Mouse (Mus musculus) heart, embryonic 11.5 days (tissue): ENCODE results near the gene 1110059E24Rik. TPM values are rescaled to one million over a fixed set of nuclear protein-coding genes. Genes with fewer than 3 reads are reported as not detected.
"Not testable (repeated sequence)": the region's sequence is repeated elsewhere in the genome, so short reads cannot be mapped to it uniquely, and the experiment has no call there.

ENCODE experiments used
- ATAC-seq: fragments of 200-750 bp; cut with Nextera tagmentation; replicated peaks from 2 replicates; pipeline ENCODE4 v1.8.0; 2017; ENCODE audit warnings: moderate library complexity; ENCODE audit not compliant: insufficient number of reproducible peaks, low FRiP score, low TSS enrichment
- H3K27ac ChIP-seq: fragments of 300-500 bp; sonication (generic); 2 replicates; pipeline ENCODE4 v1.5.1; 2014; ENCODE audit warnings: mild to moderate bottlenecking, low read depth, low read length
- H3K27me3 ChIP-seq: fragments of 300-500 bp; sonication (generic); 2 replicates; pipeline ENCODE4 v1.6.1; 2014; ENCODE audit warnings: mild to moderate bottlenecking, low read length, mixed read lengths; ENCODE audit not compliant: control insufficient read depth, insufficient read depth
- H3K36me3 ChIP-seq: fragments of 300-500 bp; sonication (generic); 2 replicates; pipeline ENCODE4 v1.6.1; 2014; ENCODE audit warnings: mild to moderate bottlenecking, low read length, moderate library complexity, mixed read lengths; ENCODE audit not compliant: control insufficient read depth, insufficient read depth
- H3K4me1 ChIP-seq: fragments of 300-500 bp; sonication (generic); 2 replicates; pipeline ENCODE4 v1.6.1; 2014; ENCODE audit warnings: low read length; ENCODE audit not compliant: control insufficient read depth, insufficient read depth
- H3K4me2 ChIP-seq: fragments of 300-500 bp; sonication (generic); 2 replicates; pipeline ENCODE4 v1.6.1; 2014; ENCODE audit warnings: mild to moderate bottlenecking, moderate library complexity
- H3K4me3 ChIP-seq: fragments of 300-500 bp; sonication (generic); 2 replicates; pipeline ENCODE4 v1.5.1; 2014; ENCODE audit warnings: low read depth, low read length
- H3K9ac ChIP-seq: fragments of 300-500 bp; sonication (generic); 2 replicates; pipeline ENCODE4 v1.6.1; 2014; ENCODE audit warnings: mild to moderate bottlenecking, low read depth, low read length, moderate library complexity
- H3K9me3 ChIP-seq: fragments of 300-500 bp; sonication (generic); replicated peaks from 2 replicates; pipeline ENCODE4 v1.6.1; 2016; ENCODE audit warnings: low read length; ENCODE audit not compliant: control insufficient read depth
- WGBS: fragments of 180-500 bp; shearing (Covaris S2); extraction: QIAGEN DNeasy Blood & Tissue Kit; methylation state at CpG from one replicate; pipeline ENCODE4 v1.1.7; 2014; ENCODE audit not compliant: insufficient replicate concordance; 5-methylcytosine and 5-hydroxymethylcytosine counted together
- polyA plus RNA-seq: library from polyadenylated mRNA; unstranded; fragments of >200 nt; fragmentation: Nextera tagmentation; extraction: Ambion mirVana; gene quantifications from 2 replicates; pipeline ENCODE4 v1.2.1, GENCODE M21; 2014

1110059E24Rik gene
- polyA plus RNA-seq, 1 experiment from 2014 or later: 46.0 TPM

- H3K4me1 ChIP-seq, ATAC-seq, H3K4me3 ChIP-seq, H3K9ac ChIP-seq, H3K4me2 ChIP-seq, H3K36me3 ChIP-seq, H3K9me3 ChIP-seq, H3K27ac ChIP-seq, H3K27me3 ChIP-seq: not testable (repeated sequence)
- 93% methylated on average over 5 of the region's 5 CpGs for WGBS
These were observed 60.6 kb downstream of the 1110059E24Rik start for GRCm38 (mm10) chr19:21592216-21592615.

- no peaks in the 10 kb centered on the region for H3K4me1 ChIP-seq
- WGBS: 91% methylated on average over 1 of the region's 1 CpGs
- H3K4me2 ChIP-seq: no peak overlapping the region
- H3K36me3 ChIP-seq: no peaks in the 10 kb centered on the region; the same call in 1 of the 2 replicates
- H3K27ac ChIP-seq: no peak overlapping the region
- no peaks in the 10 kb centered on the region for H3K27me3 ChIP-seq
- no peak for ATAC-seq
- H3K9me3 ChIP-seq: no peaks in the 10 kb centered on the region
- H3K4me3 ChIP-seq: no peak overlapping the region
- H3K9ac ChIP-seq: no peak overlapping the region
These were observed 62.9 kb downstream of the 1110059E24Rik start for GRCm38 (mm10) chr19:21589888-21590287.

- Histone ChIP-seq H3K9me3 (no peaks in the 10 kb centered on the region), H3K4me1 (no peaks in the 10 kb centered on the region), H3K36me3 (no peaks in the 10 kb centered on the region), H3K27ac (no peak overlapping the region), H3K4me3 (no peak overlapping the region), H3K4me2 (no peak overlapping the region), H3K27me3 (no peaks in the 10 kb centered on the region), H3K9ac (no peak overlapping the region)
- 75% methylated on average over 4 of the region's 4 CpGs for WGBS
- ATAC-seq: no peak
These were observed 65.2 kb downstream of the 1110059E24Rik start for GRCm38 (mm10) chr19:21587593-21587992.

- 86% methylated on average over 1 of the region's 1 CpGs for WGBS
These were observed 66.2 kb downstream of the 1110059E24Rik start for GRCm38 (mm10) chr19:21586546-21586945.

GRCm38 (mm10) chr19:21585868-21586267, 66.9 kb downstream of the 1110059E24Rik start:
- H3K27me3 ChIP-seq: no peaks in the 10 kb centered on the region
- H3K9ac ChIP-seq: no peak overlapping the region
- WGBS: 81% methylated on average over 2 of the region's 2 CpGs
- no peaks in the 10 kb centered on the region for H3K9me3 ChIP-seq
- no peaks in the 10 kb centered on the region for H3K36me3 ChIP-seq
- H3K4me3 ChIP-seq: no peak overlapping the region
- no peak overlapping the region for H3K4me2 ChIP-seq
- H3K4me1 ChIP-seq: peaks cover 5% of the 10 kb centered on the region
- no peak overlapping the region for H3K27ac ChIP-seq
- no peak for ATAC-seq

More at GRCm38 (mm10) chr19:21586546-21586945, 66.2 kb downstream of the 1110059E24Rik start:
- no peak overlapping the region for H3K4me2 ChIP-seq
- H3K36me3 ChIP-seq: no peaks in the 10 kb centered on the region
- no peak for ATAC-seq
- no peak overlapping the region for H3K9ac ChIP-seq
- H3K4me3 ChIP-seq: no peak overlapping the region
- no peaks in the 10 kb centered on the region for H3K9me3 ChIP-seq
- no peak overlapping the region for H3K27ac ChIP-seq
- no peaks in the 10 kb centered on the region for H3K4me1 ChIP-seq
- H3K27me3 ChIP-seq: no peaks in the 10 kb centered on the region

GRCm38 (mm10) chr19:21583986-21584385, 68.8 kb downstream of the 1110059E24Rik start:
- H3K36me3 ChIP-seq: no peaks in the 10 kb centered on the region
- ATAC-seq: no peak

GRCm38 (mm10) chr19:21583523-21583984, 69.2 kb downstream of the 1110059E24Rik start:
- Histone ChIP-seq H3K4me3 (no peak overlapping the region), H3K27me3 (no peaks in the 10 kb centered on the region), H3K4me2 (no peak overlapping the region), H3K27ac (no peak overlapping the region), H3K9me3 (no peaks in the 10 kb centered on the region), H3K9ac (no peak overlapping the region), H3K36me3 (no peaks in the 10 kb centered on the region), H3K4me1 (peaks cover 7% of the 10 kb centered on the region)
- 84% methylated on average over 4 of the region's 4 CpGs for WGBS
- ATAC-seq: no peak

More at GRCm38 (mm10) chr19:21583986-21584385, 68.8 kb downstream of the 1110059E24Rik start:
- Histone ChIP-seq H3K27ac (no peak overlapping the region), H3K4me1 (peaks cover 7% of the 10 kb centered on the region), H3K9ac (no peak overlapping the region), H3K9me3 (no peaks in the 10 kb centered on the region), H3K27me3 (no peaks in the 10 kb centered on the region), H3K4me2 (no peak overlapping the region), H3K4me3 (no peak overlapping the region)
- 87% methylated on average over 5 of the region's 5 CpGs for WGBS

- no peaks in the 10 kb centered on the region for H3K27me3 ChIP-seq
- no peak overlapping the region for H3K9ac ChIP-seq
- H3K36me3 ChIP-seq: no peaks in the 10 kb centered on the region
- no peak overlapping the region for H3K4me3 ChIP-seq
- H3K4me2 ChIP-seq: peak overlapping the region; percentile 34; the same call in 1 of the 2 replicates
- H3K9me3 ChIP-seq: no peaks in the 10 kb centered on the region
- ATAC-seq: no peak
- peaks cover 7% of the 10 kb centered on the region for H3K4me1 ChIP-seq
- WGBS: 37% methylated on average over 6 of the region's 6 CpGs
- no peak overlapping the region for H3K27ac ChIP-seq
These were observed 71.4 kb downstream of the 1110059E24Rik start for GRCm38 (mm10) chr19:21581404-21581803.

- Histone ChIP-seq H3K27ac (no peak overlapping the region), H3K9ac (no peak overlapping the region), H3K9me3 (no peaks in the 10 kb centered on the region), H3K36me3 (no peaks in the 10 kb centered on the region), H3K4me1 (peaks cover 7% of the 10 kb centered on the region), H3K27me3 (no peaks in the 10 kb centered on the region), H3K4me3 (no peak overlapping the region), H3K4me2 (no peak overlapping the region)
- WGBS: 85% methylated on average over 3 of the region's 3 CpGs
- ATAC-seq: no peak
These were observed 72.9 kb downstream of the 1110059E24Rik start for GRCm38 (mm10) chr19:21579896-21580295.
